Mouse (Mus musculus): ENCODE data around the gene Srd5a2.
"Not testable (repeated sequence)": the region's sequence is repeated elsewhere in the genome, so short reads cannot be mapped to it uniquely, and the experiment has no call there.

The Srd5a2 gene

GRCm38 (mm10) chr17:74047210-74048082 lies at the start of gene Srd5a2:
Gene Srd5a2, minus strand, starts transcription at chr17:74047916.
- DNase-seq (ENCODE audit: low spot score in 2 of 2) = no peak

DNA sequence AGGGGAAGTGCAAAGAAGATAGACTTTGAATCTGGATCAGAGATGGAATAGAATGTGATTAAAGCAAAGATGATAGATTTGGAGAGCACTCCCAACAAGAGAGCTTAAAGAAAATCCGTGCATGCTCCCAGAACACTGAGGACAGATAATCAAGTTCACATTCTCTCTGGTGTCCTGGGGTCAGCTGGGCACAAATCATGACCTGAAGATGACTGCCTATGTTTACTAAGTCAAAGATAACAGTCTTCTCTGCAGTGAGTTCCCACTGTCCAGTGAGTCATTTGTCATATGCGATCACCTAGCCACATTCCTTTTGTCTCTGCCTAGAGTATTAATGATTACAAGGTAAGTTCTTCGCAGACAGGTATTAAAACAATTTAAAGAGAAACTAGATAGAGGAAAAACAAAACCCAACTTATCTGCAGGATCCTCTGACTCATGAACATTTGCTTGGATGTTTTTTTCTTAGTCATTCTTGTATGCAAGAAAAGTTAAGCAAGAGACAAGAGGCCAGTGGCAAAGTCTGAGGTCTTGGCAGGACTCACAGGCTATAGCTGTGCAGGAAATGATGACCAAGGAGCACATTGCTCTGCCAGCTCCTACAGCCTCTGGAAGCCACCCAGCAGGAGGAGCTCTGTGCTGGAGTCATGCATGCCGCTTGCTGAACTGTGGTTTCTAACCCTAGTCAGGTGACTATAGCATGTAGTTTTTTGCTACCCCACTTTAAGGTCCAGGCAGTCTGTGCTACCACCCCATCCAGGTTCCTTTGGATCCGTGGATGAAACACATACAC lies 41.4 kb upstream of the Srd5a2 start:
- no peak for DNase-seq (ENCODE audit: low spot score in 2 of 2)

DNA sequence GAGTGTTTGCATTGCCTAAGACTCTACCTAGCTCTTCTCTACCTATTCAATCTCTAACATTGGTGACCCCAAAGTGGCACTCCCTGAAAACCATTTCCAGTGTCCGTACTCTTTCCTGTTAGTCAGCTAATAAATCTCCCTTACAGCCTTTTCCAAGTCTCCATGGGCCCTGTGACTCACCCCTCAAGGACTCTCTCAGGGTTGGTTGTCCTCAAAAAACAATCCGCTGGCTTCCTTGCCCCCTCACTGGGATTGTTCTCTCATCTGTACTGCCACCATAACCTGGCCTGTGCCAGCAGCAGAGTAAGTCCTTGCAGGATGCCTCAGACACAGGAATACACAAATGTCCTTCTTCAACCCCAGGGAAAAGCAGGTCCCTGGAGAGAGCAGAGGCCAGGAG lies 40.3 kb upstream of the Srd5a2 start:
- DNase-seq (ENCODE audit: low spot score in 2 of 2) = no peak

GRCm38 (mm10) chr17:74083370-74083769 lies 35.7 kb upstream of the Srd5a2 start:
- DNase-seq (ENCODE audit: low spot score in 2 of 2) = peak in 1 of 2 experiments; percentile 3

DNA sequence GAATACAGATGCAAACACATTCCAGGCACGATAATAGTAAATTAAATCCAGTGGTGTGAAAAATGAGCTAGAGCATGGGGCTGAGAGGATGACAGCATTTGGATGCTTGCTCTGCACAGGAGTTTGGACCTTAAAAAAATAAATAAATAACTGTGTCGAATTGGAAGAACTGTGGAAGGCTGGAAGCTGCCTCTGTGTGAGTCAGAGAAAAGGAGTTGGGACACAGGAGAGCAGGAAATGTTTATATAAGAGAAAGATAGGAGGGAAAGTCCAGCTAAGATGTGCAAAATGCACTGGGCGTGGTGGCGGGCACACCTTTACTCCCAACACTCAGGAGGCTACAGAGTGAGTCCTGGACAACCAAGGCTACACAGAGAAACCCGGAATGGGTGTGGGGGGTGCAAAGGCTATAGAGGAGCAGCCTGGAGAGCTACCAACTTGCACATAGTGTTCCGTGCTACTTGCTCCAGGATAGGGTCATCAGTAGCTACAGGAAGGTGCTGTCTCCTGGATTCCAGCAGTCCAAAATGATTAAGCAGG lies 32.4 kb upstream of the Srd5a2 start:
- DNase-seq (ENCODE audit: low spot score in 2 of 2) = no peak

GRCm38 (mm10) chr17:74078776-74079495 lies 31.2 kb upstream of the Srd5a2 start:
- no peak for DNase-seq (ENCODE audit: low spot score in 2 of 2)

GRCm38 (mm10) chr17:74073067-74073466 lies 25.4 kb upstream of the Srd5a2 start:
- DNase-seq (ENCODE audit: low spot score in 2 of 2) = not testable (repeated sequence)

- DNase-seq (ENCODE audit: low spot score in 2 of 2) = not testable (repeated sequence)
Measured at GRCm38 (mm10) chr17:74062763-74063162, 15.0 kb upstream of the Srd5a2 start.

- DNase-seq (ENCODE audit: low spot score in 2 of 2) = no peak
Measured at GRCm38 (mm10) chr17:74048229-74048816, 607 bp upstream of the Srd5a2 start.

- no peak for DNase-seq (ENCODE audit: low spot score in 2 of 2)
Measured at GRCm38 (mm10) chr17:74043754-74044153, 4.0 kb downstream of the Srd5a2 start.

- peak; percentile 88 to 94 for DNase-seq (ENCODE audit: low spot score in 2 of 2)
Measured at GRCm38 (mm10) chr17:74020526-74021203, 27.1 kb downstream of the Srd5a2 start.

- DNase-seq (ENCODE audit: low spot score in 2 of 2) = no peak
Measured at GRCm38 (mm10) chr17:74018281-74018680, 29.4 kb downstream of the Srd5a2 start.

GRCm38 (mm10) chr17:74017649-74018048 lies 30.1 kb downstream of the Srd5a2 start:
- no peak for DNase-seq (ENCODE audit: low spot score in 2 of 2)

DNA sequence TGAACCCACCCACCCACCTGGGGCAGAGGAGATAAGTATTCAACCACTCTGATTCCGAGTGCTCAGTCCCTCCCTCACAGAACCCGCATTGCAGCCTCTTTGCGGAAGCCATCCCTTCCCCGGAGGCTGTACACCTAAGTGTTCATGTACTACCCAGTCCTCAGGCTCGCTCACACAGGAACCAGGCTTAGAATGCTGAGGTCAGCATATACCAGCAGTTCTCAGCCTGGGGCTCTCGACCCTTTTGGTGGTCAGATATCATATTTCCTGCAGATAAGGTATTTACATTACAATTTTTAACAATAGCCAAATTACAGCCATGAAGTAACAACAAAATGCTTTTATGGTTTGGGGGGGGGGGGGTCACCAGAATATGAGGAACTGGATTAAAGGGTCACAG lies 32.6 kb downstream of the Srd5a2 start:
- DNase-seq (ENCODE audit: low spot score in 2 of 2) = no peak

- no peak for DNase-seq (ENCODE audit: low spot score in 2 of 2)
Measured at GRCm38 (mm10) chr17:74008680-74009079, 39.0 kb downstream of the Srd5a2 start.

GRCm38 (mm10) chr17:74007001-74007400 lies 40.7 kb downstream of the Srd5a2 start:
- DNase-seq (ENCODE audit: low spot score in 2 of 2) = no peak

- DNase-seq (ENCODE audit: low spot score in 2 of 2) = no peak
Measured at GRCm38 (mm10) chr17:74002396-74002795, 45.3 kb downstream of the Srd5a2 start.

- no peak for DNase-seq (ENCODE audit: low spot score in 2 of 2)
Measured at GRCm38 (mm10) chr17:73995907-73996645, 51.6 kb downstream of the Srd5a2 start.

DNA sequence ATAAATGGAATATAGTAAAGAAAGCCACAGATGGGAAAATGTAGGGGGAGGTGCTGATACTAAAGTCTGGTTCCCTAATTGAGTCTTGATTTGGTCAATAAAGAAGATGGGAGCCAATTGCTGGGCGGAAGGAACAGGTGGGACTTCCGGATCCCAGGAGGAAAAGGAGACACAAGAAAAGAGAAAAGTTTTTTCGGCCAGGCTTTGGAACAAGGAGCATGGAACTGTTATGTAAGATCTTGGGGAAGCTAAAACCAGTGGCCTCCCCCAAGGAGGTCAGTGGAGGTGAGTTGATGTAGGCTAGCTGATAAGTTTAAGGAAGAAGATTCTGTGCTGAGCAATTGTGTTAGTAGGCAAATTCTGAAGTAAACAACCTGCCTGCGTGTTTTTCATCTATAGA lies 56.5 kb downstream of the Srd5a2 start:
- DNase-seq (ENCODE audit: low spot score in 2 of 2) = no peak

GRCm38 (mm10) chr17:73986571-73986970 lies 61.1 kb downstream of the Srd5a2 start:
- no peak for DNase-seq (ENCODE audit: low spot score in 2 of 2)
